Mouse (Mus musculus): ENCODE results near the gene Ccdc163.
"Not testable (repeated sequence)": the region's sequence is repeated elsewhere in the genome, so short reads cannot be mapped to it uniquely, and the experiment has no call there.

Gene Ccdc163

DNA sequence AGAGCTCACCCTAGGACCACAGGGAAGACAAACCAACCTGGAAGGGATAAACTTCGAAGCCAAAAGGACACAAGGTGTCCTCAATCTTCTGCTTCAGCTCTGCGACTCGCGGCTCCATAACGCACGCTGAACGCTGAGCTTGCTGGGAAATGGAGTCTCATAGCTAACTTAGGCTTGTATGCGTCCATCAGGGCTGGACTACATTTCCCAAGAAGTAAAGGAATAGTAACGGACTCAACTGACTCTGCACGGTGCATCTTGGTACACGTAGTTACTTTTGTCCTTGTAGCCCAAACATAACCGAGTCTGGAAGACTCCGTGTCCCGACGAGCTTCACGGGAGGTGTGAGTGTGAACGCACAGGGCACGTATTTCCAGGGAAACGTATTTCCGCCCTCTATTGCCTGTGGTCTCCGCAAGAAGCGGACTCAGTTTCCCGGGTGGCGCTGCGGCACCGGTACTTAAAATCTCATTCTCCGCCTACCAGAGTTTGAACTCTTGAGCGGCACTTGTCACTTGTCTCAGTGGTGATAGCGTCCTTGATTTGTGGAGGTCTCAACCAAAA, at the start of gene Ccdc163, which contains the start of gene Mmachc:
TSS of gene Ccdc163 (plus strand) at position 309 of the 564 bp plus-strand sequence.
TSS of gene Mmachc (minus strand) at position 206 of the 564 bp plus-strand sequence.
- peak; percentile 85 for DNase-seq (ENCODE audit: extremely low read depth, insufficient read length, low spot score)

DNA sequence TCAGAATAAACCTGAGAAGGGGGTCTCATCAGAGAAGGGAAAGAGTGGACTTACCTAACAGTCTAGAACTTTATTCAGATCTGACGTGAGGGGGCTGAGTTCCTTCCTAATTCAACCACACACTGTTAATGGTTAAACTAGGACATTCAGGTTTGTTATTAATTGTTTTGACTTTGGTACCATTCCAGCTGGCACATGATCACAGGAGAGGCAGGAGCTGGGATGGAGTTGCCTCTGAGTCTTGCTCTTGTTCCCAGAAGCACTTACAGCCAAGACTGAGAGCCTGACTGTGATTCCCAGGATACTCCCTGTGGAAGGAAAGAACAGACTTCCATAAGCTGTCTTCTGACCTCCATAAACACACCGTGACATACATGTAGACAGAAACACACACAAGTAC, 48.8 kb upstream of the Ccdc163 start:
- DNase-seq (ENCODE audit: extremely low read depth, insufficient read length, low spot score), result no peak

DNA sequence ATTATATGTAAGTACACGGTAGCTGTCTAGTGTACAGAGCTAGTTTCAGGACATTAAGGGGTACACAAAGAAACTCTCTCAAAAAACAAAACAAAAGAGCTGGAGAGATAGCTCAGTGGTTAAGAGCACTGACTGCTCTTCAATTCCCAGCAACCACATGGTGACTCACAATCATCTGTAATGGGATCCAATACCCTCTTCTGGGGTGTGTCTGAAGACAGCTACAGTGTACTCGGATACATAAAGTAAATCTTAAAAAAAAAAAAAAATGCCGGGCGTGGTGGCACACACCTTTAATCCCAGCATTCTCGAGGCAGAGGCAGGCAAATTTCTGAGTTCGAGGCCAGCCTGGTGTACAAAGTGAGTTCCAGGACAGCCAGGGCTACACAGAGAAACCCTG, 48.4 kb upstream of the Ccdc163 start:
- peak; percentile 54 for DNase-seq (ENCODE audit: extremely low read depth, insufficient read length, low spot score)

DNA sequence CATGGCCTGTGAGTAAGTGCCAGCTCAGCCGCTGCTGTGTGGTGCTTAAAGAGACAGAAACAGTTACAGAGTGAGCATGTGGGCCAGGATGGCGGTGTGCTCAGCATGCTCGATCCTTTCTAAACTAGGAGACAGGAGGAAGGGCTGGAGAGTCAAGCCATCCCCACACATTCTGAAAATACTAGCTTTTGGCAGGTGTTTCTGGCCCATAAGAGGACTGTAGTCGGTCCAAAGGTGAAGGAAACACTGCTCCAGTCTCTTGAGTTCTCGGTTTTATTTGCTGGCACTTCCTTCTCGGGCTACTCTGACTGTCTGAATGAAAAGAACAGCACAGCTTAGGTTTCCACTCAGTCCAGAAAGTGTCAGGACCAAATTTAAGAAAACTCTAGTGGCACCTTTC, 47.5 kb upstream of the Ccdc163 start:
- DNase-seq (ENCODE audit: extremely low read depth, insufficient read length, low spot score), result no peak

DNA sequence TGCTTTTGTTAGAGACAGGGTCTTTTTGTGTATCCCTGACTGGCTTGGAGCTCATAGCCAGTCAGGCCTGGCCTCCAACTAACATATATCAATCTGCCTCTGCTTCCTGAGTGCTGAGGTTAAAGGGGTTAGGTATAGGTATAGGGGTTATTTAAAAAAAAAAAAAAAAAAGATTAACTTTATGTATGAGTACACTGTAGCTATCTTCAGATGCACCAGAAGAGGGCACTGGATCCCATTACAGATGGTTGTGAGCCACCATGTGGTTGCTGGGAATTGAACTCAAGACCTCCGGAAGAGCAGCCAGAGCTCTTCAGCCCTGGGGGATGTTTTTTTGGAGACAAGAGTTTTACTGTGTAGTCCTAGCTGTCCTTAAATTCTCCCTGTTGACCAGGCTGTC, 46.3 kb upstream of the Ccdc163 start:
- no peak for DNase-seq (ENCODE audit: extremely low read depth, insufficient read length, low spot score)

DNA sequence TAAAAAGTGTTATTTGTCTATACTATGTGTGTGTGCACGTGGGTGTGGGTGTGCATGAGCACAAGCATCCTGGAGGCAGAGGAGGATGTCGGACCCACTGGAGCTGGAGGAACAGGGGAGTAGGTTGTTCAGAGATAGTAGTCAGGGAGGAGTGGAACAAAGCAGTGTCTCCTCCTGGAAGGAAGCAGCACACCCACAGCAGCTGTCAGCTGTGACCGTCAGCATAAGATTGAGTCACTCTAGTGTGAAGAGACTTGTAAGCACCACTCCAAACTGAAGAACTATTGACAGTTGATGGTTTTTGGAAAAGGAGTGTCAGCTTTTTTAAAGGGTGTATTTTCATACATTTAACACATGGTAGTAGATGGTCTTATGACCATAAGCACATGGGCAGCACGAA, 41.7 kb upstream of the Ccdc163 start:
- DNase-seq (ENCODE audit: extremely low read depth, insufficient read length, low spot score), result peak; percentile 20

DNA sequence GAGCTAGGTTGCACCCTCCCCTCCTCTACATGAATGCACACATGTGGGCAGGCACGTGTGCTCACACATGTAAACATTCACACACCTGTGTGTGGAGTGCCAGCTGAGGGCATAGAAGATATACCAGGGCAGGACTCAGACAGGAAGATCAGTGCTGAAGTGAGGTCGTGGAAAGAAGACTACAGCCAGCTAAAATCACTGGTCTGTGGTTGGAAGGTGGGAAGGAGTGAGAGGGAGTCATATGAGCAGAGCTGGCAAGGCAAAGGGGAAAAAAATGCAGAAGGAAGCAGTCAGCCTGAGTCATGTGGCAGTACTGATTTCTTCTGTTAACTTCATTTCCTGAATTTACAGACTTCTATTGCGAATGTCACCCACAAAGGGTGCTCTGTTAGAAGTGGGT, 40.2 kb upstream of the Ccdc163 start:
- DNase-seq (ENCODE audit: extremely low read depth, insufficient read length, low spot score), result peak; percentile 68

DNA sequence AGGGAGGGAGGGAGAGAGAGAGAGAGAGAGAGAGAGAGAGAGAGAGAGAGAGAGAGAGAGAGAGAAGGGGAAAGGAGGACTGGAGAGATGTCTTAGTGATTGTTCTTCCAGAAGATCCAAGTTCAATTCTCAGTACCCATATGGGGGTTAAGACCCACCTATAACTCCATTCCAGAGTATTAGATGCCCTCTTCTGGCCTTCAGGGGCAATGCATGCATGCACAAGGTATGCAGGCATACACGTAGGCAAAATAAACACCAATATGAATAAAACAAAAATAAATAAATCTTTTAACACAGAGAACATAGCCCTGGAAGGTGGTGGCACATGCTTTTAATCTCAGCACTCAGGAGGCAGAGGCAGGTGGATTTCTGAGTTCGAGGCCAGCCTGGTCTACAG, 39.0 kb upstream of the Ccdc163 start:
- no peak for DNase-seq (ENCODE audit: extremely low read depth, insufficient read length, low spot score)

DNA sequence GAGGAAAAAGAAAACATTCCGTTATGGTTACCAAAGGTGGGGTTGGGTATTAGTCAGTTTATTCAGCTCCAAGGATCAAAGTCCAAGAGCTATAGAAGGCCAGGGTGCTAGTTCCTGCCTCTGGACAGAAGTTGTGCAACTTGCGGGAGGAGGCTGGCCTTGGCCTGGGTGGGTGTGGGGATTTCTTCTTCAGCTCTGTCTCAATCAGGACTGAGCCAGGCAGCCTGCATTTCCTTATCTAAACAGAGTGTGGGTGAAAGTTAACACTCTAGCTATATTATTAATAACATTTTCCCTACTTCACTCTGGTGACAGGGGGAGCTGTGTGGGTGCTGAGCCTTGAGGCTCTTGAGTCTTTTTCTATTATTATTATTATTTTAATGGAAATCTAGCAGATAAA, 35.5 kb upstream of the Ccdc163 start:
- peak; percentile 42 for DNase-seq (ENCODE audit: extremely low read depth, insufficient read length, low spot score)

DNA sequence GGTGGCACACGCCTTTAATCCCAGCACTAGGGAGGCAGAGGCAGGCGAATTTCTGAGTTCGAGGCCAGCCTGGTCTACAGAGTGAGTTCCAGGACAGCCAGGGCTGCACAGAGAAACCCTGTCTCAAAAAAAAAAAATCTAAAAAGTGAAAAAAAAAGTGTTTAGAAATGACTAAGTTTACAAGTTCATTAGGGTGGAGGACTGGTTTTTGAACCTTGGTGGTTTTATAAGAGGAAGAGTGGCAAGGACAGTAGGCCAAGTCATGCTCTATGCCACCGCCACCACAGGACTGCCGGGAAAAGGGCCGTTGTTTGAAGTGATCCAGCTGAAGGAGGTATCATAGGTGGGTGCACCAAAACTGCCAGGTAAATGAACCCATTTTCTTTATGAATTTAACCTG, 33.5 kb upstream of the Ccdc163 start:
- DNase-seq (ENCODE audit: extremely low read depth, insufficient read length, low spot score), result not testable (repeated sequence)

DNA sequence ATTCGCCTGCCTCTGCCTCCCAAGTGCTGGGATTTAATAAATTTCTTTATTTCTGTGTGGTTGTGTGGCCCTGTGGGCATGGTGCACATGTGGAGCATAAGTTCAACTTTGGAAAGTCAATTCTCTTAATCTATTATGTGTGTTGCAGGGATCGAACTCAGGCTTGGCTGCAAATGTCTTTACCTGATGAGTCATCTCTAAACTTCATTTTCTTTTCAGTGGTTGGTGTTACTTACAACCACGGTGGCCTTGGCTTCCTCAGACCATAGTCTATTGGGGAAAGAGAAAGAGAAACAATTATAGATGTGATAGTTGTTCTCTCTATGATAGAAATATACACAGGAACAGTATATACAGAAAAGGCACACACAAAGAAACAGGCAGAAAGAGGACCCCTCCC, 32.3 kb upstream of the Ccdc163 start:
- DNase-seq (ENCODE audit: extremely low read depth, insufficient read length, low spot score), result no peak

DNA sequence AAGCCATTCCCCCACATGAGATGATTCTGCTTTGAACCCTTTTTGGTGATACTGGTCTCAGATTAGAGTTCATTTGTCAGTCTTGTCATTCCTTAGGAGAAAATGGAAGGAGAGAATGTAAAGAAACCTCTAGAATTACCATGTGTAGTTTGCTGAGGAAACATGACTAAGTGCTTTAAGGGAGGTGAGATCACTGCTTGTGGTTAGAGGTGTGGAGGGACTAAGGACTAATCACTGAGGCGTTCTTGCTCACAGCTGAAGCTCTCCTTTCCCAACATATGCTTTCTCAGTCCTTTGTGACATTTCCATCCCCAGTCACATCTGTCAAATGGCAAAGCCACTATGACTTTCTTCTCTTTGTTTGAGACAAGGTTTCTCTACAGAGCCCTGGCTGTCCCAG, 30.5 kb upstream of the Ccdc163 start:
- DNase-seq (ENCODE audit: extremely low read depth, insufficient read length, low spot score), result no peak

DNA sequence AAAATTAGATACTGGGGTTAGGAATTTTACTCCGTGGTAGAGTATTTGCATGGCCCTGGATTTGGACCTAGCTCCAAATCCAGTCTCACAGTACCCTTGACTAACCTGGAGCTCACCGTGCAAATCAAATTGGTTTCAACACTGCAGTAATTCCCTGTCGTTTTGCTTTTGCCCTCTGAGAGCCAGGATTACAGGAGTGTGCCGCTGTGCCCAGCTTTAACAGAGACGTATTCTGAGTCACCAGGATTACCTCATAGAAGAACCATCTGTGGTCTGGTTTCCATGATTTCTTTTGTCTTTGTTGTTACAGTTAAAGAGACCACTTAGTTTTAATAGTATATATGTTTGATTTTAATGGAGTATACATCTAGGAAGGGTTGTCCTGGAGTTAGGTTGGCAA, 29.2 kb upstream of the Ccdc163 start:
- peak; percentile 48 for DNase-seq (ENCODE audit: extremely low read depth, insufficient read length, low spot score)

DNA sequence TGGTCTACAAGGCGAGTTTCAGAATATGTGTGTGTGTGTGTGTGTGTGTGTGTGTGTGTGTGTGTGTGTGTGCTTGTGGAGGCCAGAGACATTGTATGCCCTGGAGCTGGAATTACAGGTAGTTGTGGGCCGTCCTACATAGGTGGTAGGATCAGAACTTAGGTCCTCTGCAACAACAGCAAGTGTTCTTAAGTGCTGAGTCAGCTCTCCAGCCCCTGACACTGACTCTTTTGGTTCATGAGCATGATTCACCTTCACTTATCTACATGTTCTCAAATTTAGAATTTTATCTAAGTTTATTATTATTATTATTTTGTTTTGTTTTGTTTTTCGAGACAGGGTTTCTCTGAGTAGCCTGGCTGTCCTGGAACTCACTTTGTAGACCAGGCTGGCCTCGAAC, 27.8 kb upstream of the Ccdc163 start:
- DNase-seq (ENCODE audit: extremely low read depth, insufficient read length, low spot score), result not testable (repeated sequence)

DNA sequence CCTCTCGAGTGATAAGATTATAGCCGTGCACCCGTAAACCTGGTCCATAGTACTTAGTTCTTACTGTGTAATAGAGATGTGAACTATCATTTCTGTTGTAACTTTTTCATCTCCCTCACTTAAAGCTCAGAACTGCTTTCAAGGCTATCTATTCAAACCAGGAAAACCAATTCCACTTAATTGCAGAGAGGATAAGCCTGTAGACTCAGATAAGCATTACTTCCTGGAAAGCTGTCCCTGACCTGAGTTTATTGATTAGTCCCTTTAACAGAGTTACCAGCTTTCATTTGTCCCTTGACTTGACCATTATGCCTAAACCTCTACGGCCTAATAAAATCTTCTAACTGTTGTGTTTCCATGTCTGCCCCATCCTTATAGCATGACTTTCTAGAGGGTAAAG, 24.4 kb upstream of the Ccdc163 start:
- DNase-seq (ENCODE audit: extremely low read depth, insufficient read length, low spot score), result no peak

DNA sequence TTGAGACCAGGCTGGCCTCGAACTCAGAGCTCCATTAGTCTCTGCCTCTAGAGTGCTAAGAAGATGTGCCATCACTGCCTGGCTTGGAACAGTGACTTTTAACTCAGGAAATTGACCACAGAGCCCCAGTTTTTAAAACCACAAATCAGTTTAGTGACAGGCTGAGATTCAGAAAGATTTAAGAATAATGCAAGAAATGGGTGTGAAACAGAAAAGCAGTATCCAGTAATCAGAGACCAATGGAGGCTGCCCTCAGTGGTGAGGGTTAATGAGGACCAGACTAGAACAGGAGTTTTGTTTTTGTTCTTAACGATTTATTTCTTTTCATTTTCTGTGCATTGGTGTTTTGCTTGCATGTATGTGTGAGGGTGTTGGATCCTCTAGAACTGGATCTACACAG, 23.6 kb upstream of the Ccdc163 start:
- no peak for DNase-seq (ENCODE audit: extremely low read depth, insufficient read length, low spot score)

DNA sequence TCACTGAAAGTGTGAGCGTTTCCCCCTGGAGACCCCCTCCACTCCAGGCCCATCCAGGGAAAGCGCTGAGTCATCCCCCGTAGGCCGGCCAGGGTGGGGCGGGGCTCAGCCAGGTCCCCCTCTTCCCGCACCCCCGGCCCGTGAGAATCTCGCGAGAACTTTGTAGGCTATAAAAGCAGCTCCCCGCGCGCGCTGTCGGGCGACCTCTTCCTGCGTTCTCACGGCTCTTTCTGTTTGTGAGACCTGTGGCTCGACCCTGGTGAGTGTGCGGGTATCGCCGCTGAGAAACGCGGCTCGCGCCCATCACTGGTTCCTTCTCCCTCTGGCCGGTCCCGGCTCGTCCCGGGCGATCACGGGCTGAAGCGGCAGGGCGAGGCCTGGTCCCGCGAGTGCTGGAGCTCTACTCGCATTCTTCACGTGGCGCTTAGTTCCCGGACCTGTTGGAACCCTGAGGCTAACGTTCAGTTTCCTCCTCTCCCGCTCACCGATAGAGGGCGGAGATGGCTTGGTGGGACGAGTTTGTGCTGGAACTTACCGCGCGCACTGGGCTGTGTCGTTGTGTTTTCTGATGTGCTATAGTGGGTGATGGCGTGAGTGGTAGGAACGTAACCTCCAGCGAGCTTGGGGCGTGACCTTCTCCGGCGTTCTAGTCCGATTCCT, 22.8 kb upstream of the Ccdc163 start, which contains the start of gene Prdx1:
TSS of gene Prdx1 (plus strand) at position 143 of the 660 bp plus-strand sequence.
- DNase-seq (ENCODE audit: extremely low read depth, insufficient read length, low spot score), result peak; percentile 93

DNA sequence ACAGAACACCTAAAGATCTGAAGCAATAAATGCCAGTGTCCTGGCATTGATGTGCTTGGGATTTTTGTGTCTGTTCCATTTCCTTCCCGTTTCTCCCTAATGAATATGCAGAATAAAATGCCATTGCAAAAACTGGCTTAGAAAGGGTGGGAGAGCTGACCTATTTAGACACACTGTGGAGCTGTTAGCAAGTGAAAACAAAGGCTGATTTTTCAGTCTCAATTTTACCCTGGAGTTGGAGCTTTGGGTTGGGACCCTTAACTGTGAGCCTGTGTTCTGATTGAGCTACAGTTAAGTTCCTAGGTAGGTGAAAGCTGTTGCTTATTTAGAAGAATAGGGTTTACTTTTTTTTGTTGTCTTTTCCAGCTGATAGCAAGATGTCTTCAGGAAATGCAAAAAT, 21.3 kb upstream of the Ccdc163 start:
- no peak for DNase-seq (ENCODE audit: extremely low read depth, insufficient read length, low spot score)

DNA sequence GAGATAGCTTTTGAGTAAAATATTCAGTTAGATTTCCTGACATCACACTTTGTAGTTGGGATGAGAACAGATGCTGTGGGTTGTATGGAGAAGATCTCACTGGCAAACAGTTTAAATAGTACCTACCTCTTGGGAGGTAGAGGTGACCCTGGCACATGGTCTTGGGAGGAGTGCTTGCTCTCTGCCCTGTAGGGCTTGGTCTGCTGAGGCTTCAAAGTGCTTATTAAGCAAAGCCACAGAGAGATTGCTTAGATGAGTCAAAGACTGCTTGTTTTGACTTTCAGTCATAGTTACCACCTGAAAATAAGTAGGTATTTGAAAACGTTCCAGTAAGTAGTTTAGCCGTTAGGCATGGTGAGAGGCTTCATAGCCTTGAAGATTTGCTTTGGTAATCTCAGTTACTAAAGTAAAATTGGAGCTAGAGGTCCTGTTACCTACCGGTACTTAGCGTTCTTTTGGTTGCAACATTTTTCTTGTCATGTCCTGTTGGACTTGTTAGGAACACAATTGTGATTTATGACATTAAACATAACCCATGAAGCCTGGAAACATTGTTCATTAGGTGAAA, 18.9 kb upstream of the Ccdc163 start:
- DNase-seq (ENCODE audit: extremely low read depth, insufficient read length, low spot score), result no peak

DNA sequence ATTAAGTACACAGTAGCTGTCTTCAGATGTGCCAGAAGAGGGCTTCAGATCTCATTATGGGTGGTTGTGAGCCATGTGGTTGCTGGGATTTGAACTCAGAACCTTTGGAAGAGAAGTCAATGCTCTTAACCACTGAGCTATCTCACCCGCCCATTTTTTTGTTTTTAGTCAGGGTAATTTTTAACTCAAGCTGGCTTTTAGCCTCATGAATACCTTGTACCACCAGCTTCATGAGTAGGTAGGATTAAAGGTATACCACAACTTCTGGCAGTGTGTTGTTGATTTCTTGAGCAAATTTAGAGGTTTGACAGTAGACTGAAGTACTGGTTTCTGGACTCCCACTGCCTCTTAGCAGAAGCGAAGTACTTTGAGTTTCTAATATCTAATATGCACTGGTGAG, 16.2 kb upstream of the Ccdc163 start:
- no peak for DNase-seq (ENCODE audit: extremely low read depth, insufficient read length, low spot score)

DNA sequence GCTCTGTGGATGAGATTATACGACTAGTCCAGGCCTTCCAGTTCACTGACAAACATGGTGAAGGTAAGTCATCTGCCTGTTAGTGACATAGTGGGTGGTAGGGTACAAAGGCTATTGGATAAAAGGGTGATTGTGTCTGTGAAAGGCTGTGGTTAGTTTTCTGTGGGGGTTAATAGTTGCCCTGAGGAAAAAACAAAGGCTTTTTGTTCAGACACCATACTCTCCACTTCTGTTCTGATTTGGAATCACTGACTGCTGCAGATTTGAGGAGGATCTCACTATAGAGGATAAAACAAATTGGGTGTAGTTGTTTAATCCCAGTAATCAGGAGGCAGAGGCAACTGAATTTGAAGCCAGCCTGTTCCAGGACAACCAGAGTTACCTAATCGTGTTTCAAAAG, 14.5 kb upstream of the Ccdc163 start:
- DNase-seq (ENCODE audit: extremely low read depth, insufficient read length, low spot score), result no peak

DNA sequence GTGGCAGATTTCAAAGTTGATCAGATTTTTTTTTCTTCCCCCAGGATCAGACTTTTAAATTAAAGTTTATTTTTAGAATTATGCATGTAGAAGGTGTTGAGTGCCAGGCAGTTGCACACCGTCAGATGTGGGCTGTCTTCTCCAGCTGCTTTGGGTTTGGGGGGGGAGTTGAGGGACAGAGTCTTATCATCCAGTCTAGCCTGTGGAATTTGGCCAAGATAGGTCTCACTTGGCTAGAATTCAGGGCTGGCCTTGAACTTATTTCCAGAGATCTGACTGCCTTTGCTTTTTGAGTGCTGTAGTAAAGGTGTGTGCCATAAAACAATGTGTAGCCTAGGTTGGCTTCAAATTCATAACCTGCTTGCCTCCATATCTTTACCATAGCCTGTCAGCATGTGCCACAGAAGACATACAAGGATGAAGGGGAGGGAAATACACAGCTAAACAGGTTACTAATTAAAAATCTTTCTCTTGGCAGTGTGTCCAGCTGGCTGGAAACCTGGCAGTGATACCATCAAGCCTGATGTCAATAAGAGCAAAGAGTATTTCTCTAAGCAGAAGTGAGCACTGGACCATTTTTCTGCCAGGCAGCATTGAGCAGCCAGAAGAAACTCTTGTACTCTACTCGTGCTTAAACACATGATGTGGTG, 9.5 kb upstream of the Ccdc163 start:
- no peak for DNase-seq (ENCODE audit: extremely low read depth, insufficient read length, low spot score)
